Mouse (Mus musculus) embryonic facial prominence, embryonic 11.5 days (tissue): ENCODE results near the gene Sytl3. TPM values are rescaled to one million over a fixed set of nuclear protein-coding genes. Genes with fewer than 3 reads are reported as not detected.

Source experiments
- ATAC-seq: fragments of 200-750 bp; cut with Nextera tagmentation; replicated peaks from 2 replicates; pipeline ENCODE4 v1.8.0; 2017; ENCODE audit warnings: low read depth; ENCODE audit not compliant: insufficient number of reproducible peaks, low FRiP score, low TSS enrichment
- DNase-seq: peaks from one replicate; pipeline ENCODE4 v3.0.0-alpha.2; 2015; ENCODE audit warnings: low spot score
- H3K27ac ChIP-seq: fragments of 300-500 bp; sonication (generic); replicated peaks from 2 replicates; pipeline ENCODE4 v1.5.1; 2014; ENCODE audit warnings: mild to moderate bottlenecking, low read depth, low read length, control low read depth
- H3K27me3 ChIP-seq: fragments of 300-500 bp; sonication (generic); 2 replicates; pipeline ENCODE4 v1.6.1; 2014; ENCODE audit warnings: mild to moderate bottlenecking, low read length, moderate library complexity, mixed read lengths; ENCODE audit not compliant: control insufficient read depth, insufficient read depth
- H3K36me3 ChIP-seq: fragments of 300-500 bp; sonication (generic); replicated peaks from 2 replicates; pipeline ENCODE4 v1.6.1; 2014; ENCODE audit warnings: low read depth, mild to moderate bottlenecking, low read length, moderate library complexity, mixed read lengths; ENCODE audit not compliant: control insufficient read depth, insufficient read depth
- H3K4me1 ChIP-seq: fragments of 300-500 bp; sonication (generic); 2 replicates; pipeline ENCODE4 v1.6.1; 2014; ENCODE audit warnings: low read length, mixed read lengths; ENCODE audit not compliant: control insufficient read depth, insufficient read depth
- H3K4me2 ChIP-seq: fragments of 300-500 bp; sonication (generic); 2 replicates; pipeline ENCODE4 v1.6.1; 2014; ENCODE audit warnings: low read depth, mild to moderate bottlenecking, control low read depth, low read length, moderate library complexity
- H3K4me3 ChIP-seq: fragments of 300-500 bp; sonication (generic); 2 replicates; pipeline ENCODE4 v1.5.1; 2014; ENCODE audit warnings: low read depth, low read length, control low read depth
- H3K9ac ChIP-seq: fragments of 300-500 bp; sonication (generic); replicated peaks from 2 replicates; pipeline ENCODE4 v1.6.1; 2014; ENCODE audit warnings: mild to moderate bottlenecking, control low read depth, low read length
- H3K9me3 ChIP-seq: fragments of 300-500 bp; sonication (generic); replicated peaks from 2 replicates; pipeline ENCODE4 v1.6.1; 2016; ENCODE audit warnings: mild to moderate bottlenecking, low read length, inconsistent platforms, mixed read lengths; ENCODE audit not compliant: control insufficient read depth
- WGBS: fragments of 180-500 bp; shearing (Covaris S2); extraction: QIAGEN DNeasy Blood & Tissue Kit; methylation state at CpG from one replicate; pipeline ENCODE4 v1.1.7; 2014; 5-methylcytosine and 5-hydroxymethylcytosine counted together
- polyA plus RNA-seq: library from polyadenylated mRNA; unstranded; fragments of >200 nt; fragmentation: Nextera tagmentation; extraction: Ambion mirVana; gene quantifications from 2 replicates; pipeline ENCODE4 v1.2.1, GENCODE M21; 2014

Gene Sytl3
- polyA plus RNA-seq, 1 experiment from 2014 or later: not detected

- Histone ChIP-seq H3K4me2 (peak overlapping the region; percentile 13; the same call in 1 of the 2 replicates), H3K4me1 (no peaks in the 10 kb centered on the region), H3K36me3 (no peaks in the 10 kb centered on the region), H3K9ac (no peak overlapping the region), H3K4me3 (peak overlapping the region; percentile 82; the same call in 1 of the 2 replicates), H3K27ac (no peak overlapping the region), H3K9me3 (no peaks in the 10 kb centered on the region), H3K27me3 (peaks cover 8% of the 10 kb centered on the region)
- WGBS: 51% methylated on average over 6 of the region's 6 CpGs
- ATAC-seq (no peak), DNase-seq (no peak)
Measured at GRCm38 (mm10) chr17:6781273-6781672, 122.4 kb downstream of the Sytl3 start.

- Histone ChIP-seq H3K4me1 (no peaks in the 10 kb centered on the region), H3K4me3 (peak overlapping the region; percentile 82), H3K27me3 (peaks cover 8% of the 10 kb centered on the region), H3K4me2 (peak overlapping the region; percentile 94), H3K9ac (peak overlapping the region; percentile 82), H3K9me3 (no peaks in the 10 kb centered on the region), H3K27ac (no peak overlapping the region), H3K36me3 (no peaks in the 10 kb centered on the region)
- DNase-seq (peak; percentile 50), ATAC-seq (no peak)
- WGBS: under 1% methylated on average over 21 of the region's 21 CpGs
Measured at GRCm38 (mm10) chr17:6782033-6782526, 123.2 kb downstream of the Sytl3 start.

GRCm38 (mm10) chr17:6782611-6783005, 123.7 kb downstream of the Sytl3 start, which contains the start of gene Ezr:
Gene Ezr (minus strand): TSS chr17:6782784.
- H3K27ac ChIP-seq: no peak within 1 kb of the TSS
- peaks cover 8% of the 10 kb centered on the region for H3K27me3 ChIP-seq
- H3K4me1 ChIP-seq: no peaks in the 10 kb centered on the region

GRCm38 (mm10) chr17:6783006-6783661, 124.2 kb downstream of the Sytl3 start:
- WGBS: under 1% methylated on average over 52 of the region's 58 CpGs
- no peaks in the 10 kb centered on the region for H3K4me1 ChIP-seq
- peak overlapping the region; percentile 94 for H3K4me2 ChIP-seq
- no peaks in the 10 kb centered on the region for H3K9me3 ChIP-seq
- peak; percentile 68 for DNase-seq
- no peaks in the 10 kb centered on the region for H3K36me3 ChIP-seq
- H3K27me3 ChIP-seq: peaks cover 8% of the 10 kb centered on the region
- H3K9ac ChIP-seq: peak overlapping the region; percentile 82
- no peak overlapping the region for H3K27ac ChIP-seq
- peak overlapping the region; percentile 82 for H3K4me3 ChIP-seq
- ATAC-seq: peak; percentile 68

More at GRCm38 (mm10) chr17:6782611-6783005, 123.7 kb downstream of the Sytl3 start, which contains the start of gene Ezr:
- no peaks in the 10 kb centered on the region for H3K9me3 ChIP-seq
- peak within 1 kb of the TSS; percentile 82 for H3K4me3 ChIP-seq
- under 1% methylated on average over 52 of the region's 52 CpGs for WGBS
- H3K4me2 ChIP-seq: peak within 1 kb of the TSS; percentile 94
- peak within 1 kb of the TSS; percentile 82 for H3K9ac ChIP-seq
- H3K36me3 ChIP-seq: no peaks in the 10 kb centered on the region
- ATAC-seq (peak; percentile 56), DNase-seq (peak; percentile 89)

- ATAC-seq: no peak
- Histone ChIP-seq H3K9me3 (no peaks in the 10 kb centered on the region), H3K27me3 (peaks cover 8% of the 10 kb centered on the region), H3K4me2 (peak overlapping the region; percentile 94), H3K4me3 (no peak overlapping the region), H3K4me1 (no peaks in the 10 kb centered on the region), H3K9ac (no peak overlapping the region), H3K27ac (no peak overlapping the region), H3K36me3 (no peaks in the 10 kb centered on the region)
- WGBS: 37% methylated on average over 10 of the region's 10 CpGs
- no peak for DNase-seq
Measured at GRCm38 (mm10) chr17:6783756-6784357, 125.0 kb downstream of the Sytl3 start.

GRCm38 (mm10) chr17:6787241-6787640, 128.3 kb downstream of the Sytl3 start:
- Histone ChIP-seq H3K27ac (no peak overlapping the region), H3K4me1 (no peaks in the 10 kb centered on the region), H3K27me3 (peaks cover 2% of the 10 kb centered on the region), H3K9me3 (no peaks in the 10 kb centered on the region), H3K4me2 (no peak overlapping the region), H3K4me3 (no peak overlapping the region), H3K36me3 (no peaks in the 10 kb centered on the region), H3K9ac (no peak overlapping the region)
- ATAC-seq (no peak), DNase-seq (no peak)
- WGBS: 93% methylated on average over 4 of the region's 4 CpGs

Other genes with a start within 250 kb of the Sytl3 start
- 546 and 573 TPM in 2 replicates for gene Dynlt1b, start 229.0 kb upstream of the Sytl3 start, polyA plus RNA-seq
- gene Dynlt1c, start 57.4 kb upstream of the Sytl3 start, polyA plus RNA-seq: 21.7 and 23.1 TPM in 2 replicates
- gene Dynlt1f, start 3.2 kb upstream of the Sytl3 start, polyA plus RNA-seq: 308 and 333 TPM in 2 replicates
- 45.4 and 46.9 TPM in 2 replicates for gene Ezr, start 123.7 kb downstream of the Sytl3 start, polyA plus RNA-seq